Mouse (Mus musculus) intestine, postnatal 0 days (tissue): ENCODE data around the gene Nhp2. TPM values are rescaled to one million over a fixed set of nuclear protein-coding genes. Genes with fewer than 3 reads are reported as not detected.
A peak's percentile ranks its signal among the peaks of the same experiment; 100 is the strongest.

Source experiments
- ATAC-seq: fragments of 200-750 bp; cut with Nextera tagmentation; 2 replicates; pipeline ENCODE4 v1.8.0; 2017; ENCODE audit warnings: mild to moderate bottlenecking, moderate TSS enrichment, moderate library complexity
- H3K27ac ChIP-seq: fragments of 300-500 bp; sonication (generic); 2 replicates; pipeline ENCODE4 v1.5.1; 2014; ENCODE audit warnings: mild to moderate bottlenecking, low read depth, low read length, moderate library complexity
- H3K27me3 ChIP-seq: fragments of 300-500 bp; sonication (generic); replicated peaks from 2 replicates; pipeline ENCODE4 v1.6.1; 2014; ENCODE audit warnings: low read length, mixed read lengths; ENCODE audit not compliant: control insufficient read depth, insufficient read depth
- H3K36me3 ChIP-seq: fragments of 300-500 bp; sonication (generic); 2 replicates; pipeline ENCODE4 v1.6.1; 2014; ENCODE audit warnings: mild to moderate bottlenecking, moderate library complexity; ENCODE audit not compliant: control insufficient read depth, insufficient read depth
- H3K4me1 ChIP-seq: fragments of 300-500 bp; sonication (generic); replicated peaks from 2 replicates; pipeline ENCODE4 v1.6.1; 2014; ENCODE audit warnings: antibody characterized with exemption, low read length, mixed read lengths; ENCODE audit not compliant: control insufficient read depth, insufficient read depth
- H3K4me2 ChIP-seq: fragments of 300-500 bp; sonication (generic); replicated peaks from 2 replicates; pipeline ENCODE4 v1.6.1; 2014; ENCODE audit warnings: low read depth, mild to moderate bottlenecking, moderate library complexity
- H3K4me3 ChIP-seq: fragments of 300-500 bp; sonication (generic); 2 replicates; pipeline ENCODE4 v1.5.1; 2014; ENCODE audit warnings: low read depth, low read length
- H3K9ac ChIP-seq: fragments of 300-500 bp; sonication (generic); 2 replicates; pipeline ENCODE4 v1.6.1; 2014; ENCODE audit warnings: mild to moderate bottlenecking, low read depth, low read length
- H3K9me3 ChIP-seq: fragments of 300-500 bp; sonication (generic); 2 replicates; pipeline ENCODE4 v1.6.1; 2016; ENCODE audit warnings: mixed run types; ENCODE audit not compliant: control insufficient read depth
- CTCF ChIP-seq: sonication (generic); IDR thresholded peaks from 2 replicates; pipeline ENCODE4 v1.5.1; 2016; ENCODE audit warnings: low read depth, mild to moderate bottlenecking, control low read depth, antibody characterized with exemption, moderate library complexity
- WGBS: fragments of 180-500 bp; shearing (Covaris S2); extraction: QIAGEN DNeasy Blood & Tissue Kit; methylation state at CpG from one replicate; pipeline ENCODE4 v1.1.7; 2014; 5-methylcytosine and 5-hydroxymethylcytosine counted together
- polyA plus RNA-seq: library from polyadenylated mRNA; unstranded; fragments of >200 nt; fragmentation: Nextera tagmentation; extraction: Ambion mirVana; gene quantifications from 2 replicates; pipeline ENCODE4 v1.2.1, GENCODE M21; 2015

The Nhp2 gene
- polyA plus RNA-seq, 1 experiment from 2014 or later = 101 TPM

GRCm38 (mm10) chr11:51648566-51648965 lies 29.0 kb downstream of the Nhp2 start:
- Histone ChIP-seq H3K4me1 (peaks cover 8% of the 10 kb centered on the region), H3K9me3 (no peaks in the 10 kb centered on the region), H3K36me3 (peaks cover 18% of the 10 kb centered on the region), H3K4me2 (peak overlapping the region; percentile 95), H3K27me3 (no peaks in the 10 kb centered on the region), H3K4me3 (no peak overlapping the region), H3K9ac (no peak overlapping the region), H3K27ac (no peak overlapping the region)
- ATAC-seq = no peak
- TF ChIP-seq CTCF = no peak
- WGBS = 34% methylated on average over 3 of the region's 3 CpGs

DNA sequence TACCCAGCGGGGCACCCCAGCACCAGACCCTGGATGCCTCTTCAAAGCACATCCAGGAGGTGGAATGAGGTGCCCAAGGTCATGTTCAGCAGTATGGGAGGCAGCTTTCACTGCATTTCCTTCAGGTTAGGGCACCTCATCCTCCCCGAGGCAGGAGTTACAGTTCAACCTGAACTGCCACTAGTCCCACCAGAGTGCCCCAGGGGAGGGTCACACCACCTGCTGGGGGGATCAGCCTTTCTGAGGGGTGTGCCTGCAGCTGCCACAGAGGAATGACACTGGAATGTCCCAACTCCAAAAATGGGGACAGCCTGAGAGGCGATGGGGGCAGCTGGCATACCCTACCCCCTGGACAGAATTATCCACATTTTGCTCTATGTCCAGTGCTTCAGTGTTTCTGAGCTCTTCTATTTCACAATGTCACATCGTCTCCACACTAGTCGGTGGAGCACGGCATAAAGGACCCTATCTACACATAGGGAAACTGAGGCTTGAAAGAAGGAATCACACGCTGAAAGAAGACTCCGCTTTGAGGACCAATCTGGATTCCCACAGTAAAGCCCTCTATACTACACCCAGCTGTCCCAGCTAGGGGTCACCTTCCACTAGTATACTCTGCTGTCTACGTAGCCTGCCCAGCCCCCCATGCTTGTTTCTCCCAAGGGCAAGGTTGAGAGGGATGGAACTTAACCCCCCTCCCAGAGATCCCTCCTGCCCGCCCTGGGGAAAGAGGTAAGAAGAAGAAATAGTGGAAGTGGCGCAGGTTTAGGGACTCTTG lies 29.8 kb downstream of the Nhp2 start:
- peaks cover 8% of the 10 kb centered on the region for H3K4me1 ChIP-seq
- peaks cover 11% of the 10 kb centered on the region for H3K36me3 ChIP-seq
- no peak for TF ChIP-seq CTCF
- H3K9me3 ChIP-seq = no peaks in the 10 kb centered on the region
- H3K4me3 ChIP-seq = peak overlapping the region; percentile 65
- WGBS = 51% methylated on average over 11 of the region's 11 CpGs
- no peak for ATAC-seq
- peak overlapping the region; percentile 57 for H3K9ac ChIP-seq
- H3K4me2 ChIP-seq = peak overlapping the region; percentile 95
- H3K27me3 ChIP-seq = no peaks in the 10 kb centered on the region
- no peak overlapping the region for H3K27ac ChIP-seq

- peaks cover 8% of the 10 kb centered on the region for H3K4me1 ChIP-seq
- H3K4me2 ChIP-seq = peak overlapping the region; percentile 95
- H3K4me3 ChIP-seq = peak overlapping the region; percentile 65
- TF ChIP-seq CTCF = no peak
- H3K27me3 ChIP-seq = no peaks in the 10 kb centered on the region
- peaks cover 10% of the 10 kb centered on the region for H3K36me3 ChIP-seq
- H3K27ac ChIP-seq = peak overlapping the region; percentile 64; the same call in 1 of the 2 replicates
- peak overlapping the region; percentile 57 for H3K9ac ChIP-seq
- no peaks in the 10 kb centered on the region for H3K9me3 ChIP-seq
- ATAC-seq = no peak
- WGBS = 4% methylated on average over 7 of the region's 7 CpGs
Measured at GRCm38 (mm10) chr11:51649889-51650199, 30.3 kb downstream of the Nhp2 start.

GRCm38 (mm10) chr11:51650261-51650660 lies 30.7 kb downstream of the Nhp2 start:
- peak overlapping the region; percentile 57 for H3K9ac ChIP-seq
- H3K4me2 ChIP-seq = peak overlapping the region; percentile 95
- H3K27ac ChIP-seq = peak overlapping the region; percentile 64
- peaks cover 8% of the 10 kb centered on the region for H3K4me1 ChIP-seq
- TF ChIP-seq CTCF = no peak
- 0 out of 2 replicates have a peak, but pooled peaks have one; percentile 18 for ATAC-seq
- no peaks in the 10 kb centered on the region for H3K9me3 ChIP-seq
- no peaks in the 10 kb centered on the region for H3K27me3 ChIP-seq
- WGBS = 1% methylated on average over 30 of the region's 30 CpGs
- H3K4me3 ChIP-seq = peak overlapping the region; percentile 65
- peaks cover 10% of the 10 kb centered on the region for H3K36me3 ChIP-seq

GRCm38 (mm10) chr11:51650691-51651515 lies 31.4 kb downstream of the Nhp2 start, which contains the start of the genes N4bp3 and D930048N14Rik:
Gene N4bp3, minus strand, starts transcription at chr11:51650842.
Gene D930048N14Rik, plus strand, starts transcription at chr11:51650954.
- peak within 1 kb of the TSS; percentile 64 for H3K27ac ChIP-seq
- no peaks in the 10 kb centered on the region for H3K27me3 ChIP-seq
- peak within 1 kb of the TSS; percentile 65 for H3K4me3 ChIP-seq
- H3K4me2 ChIP-seq = peak within 1 kb of the TSS; percentile 95
- peaks cover 8% of the 10 kb centered on the region for H3K4me1 ChIP-seq
- peaks cover 10% of the 10 kb centered on the region; the same call in 1 of the 2 replicates for H3K36me3 ChIP-seq
- under 1% methylated on average over 67 of the region's 70 CpGs for WGBS
- TF ChIP-seq CTCF = no peak
- ATAC-seq = peak; percentile 78
- peak within 1 kb of the TSS; percentile 57 for H3K9ac ChIP-seq
- no peaks in the 10 kb centered on the region for H3K9me3 ChIP-seq

DNA sequence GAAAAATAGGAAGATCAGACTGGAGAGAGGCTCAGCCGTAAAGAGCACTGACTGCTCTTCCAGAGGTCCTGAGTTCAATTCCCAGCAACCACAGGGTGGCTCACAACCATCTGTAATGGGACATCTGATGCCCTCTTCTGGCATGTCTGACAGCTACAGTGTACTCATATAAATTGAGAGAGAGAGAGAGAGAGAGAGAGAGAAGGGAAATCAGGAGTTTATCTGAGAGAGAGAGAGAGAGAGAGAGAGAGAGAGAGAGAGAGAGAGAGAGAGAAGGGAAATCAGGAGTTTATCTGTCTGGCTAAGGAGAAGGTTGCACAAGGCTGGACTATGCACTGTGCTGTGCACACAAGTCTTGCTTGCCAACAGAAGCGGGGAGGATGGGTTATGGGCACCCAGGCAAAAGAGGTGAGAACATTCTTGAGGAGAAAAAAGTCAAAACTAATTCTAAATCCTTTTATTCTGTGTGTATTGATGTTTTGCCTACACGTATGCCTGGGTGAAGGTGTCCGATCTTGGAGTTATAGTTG lies 33.4 kb downstream of the Nhp2 start:
- no peak for ATAC-seq
- Histone ChIP-seq H3K9me3 (no peaks in the 10 kb centered on the region), H3K36me3 (peaks cover 10% of the 10 kb centered on the region; the same call in 1 of the 2 replicates), H3K4me3 (no peak overlapping the region), H3K4me2 (no peak overlapping the region), H3K27me3 (no peaks in the 10 kb centered on the region), H3K9ac (no peak overlapping the region), H3K4me1 (peaks cover 5% of the 10 kb centered on the region), H3K27ac (no peak overlapping the region)
- WGBS = 78% methylated on average over 4 of the region's 4 CpGs
- TF ChIP-seq CTCF = peak; percentile 32; the same call in 1 of the 2 replicates
